Mouse (Mus musculus): Measurements from ENCODE around the gene 1110017D15Rik.
A peak's percentile ranks its signal among the peaks of the same experiment; 100 is the strongest.

Gene 1110017D15Rik

GRCm38 (mm10) chr4:41513714-41514113, 3.4 kb downstream of the 1110017D15Rik start:
- DNase-seq (ENCODE audit: low spot score in 2 of 2): no peak

GRCm38 (mm10) chr4:41513309-41513708, 3.8 kb downstream of the 1110017D15Rik start:
- no peak for DNase-seq (ENCODE audit: low spot score in 2 of 2)

- DNase-seq (ENCODE audit: low spot score in 2 of 2): no peak
Observed at GRCm38 (mm10) chr4:41507998-41508397, 9.1 kb downstream of the 1110017D15Rik start.

GRCm38 (mm10) chr4:41507326-41507924, 9.7 kb downstream of the 1110017D15Rik start:
- DNase-seq (ENCODE audit: low spot score in 2 of 2): no peak

GRCm38 (mm10) chr4:41506906-41507305, 10.2 kb downstream of the 1110017D15Rik start:
- peak; percentile 79 to 84 for DNase-seq (ENCODE audit: low spot score in 2 of 2)

- DNase-seq (ENCODE audit: low spot score in 2 of 2): peak in 1 of 2 experiments; percentile 60
Observed at GRCm38 (mm10) chr4:41506156-41506555, 11.0 kb downstream of the 1110017D15Rik start.

- DNase-seq (ENCODE audit: low spot score in 2 of 2): peak in 1 of 2 experiments; percentile 18
Observed at GRCm38 (mm10) chr4:41505131-41505551, 12.0 kb downstream of the 1110017D15Rik start.

- DNase-seq (ENCODE audit: low spot score in 2 of 2): no peak
Observed at GRCm38 (mm10) chr4:41504325-41504724, 12.8 kb downstream of the 1110017D15Rik start.

- DNase-seq (ENCODE audit: low spot score in 2 of 2): peak; percentile 92 to 93
Observed at GRCm38 (mm10) chr4:41502986-41503412, 14.1 kb downstream of the 1110017D15Rik start, which contains the start of gene AI464131. Gene AI464131 (minus strand): TSS chr4:41503076.

- peak in 1 of 2 experiments; percentile 5 for DNase-seq (ENCODE audit: low spot score in 2 of 2)
Observed at GRCm38 (mm10) chr4:41502171-41502940, 14.8 kb downstream of the 1110017D15Rik start.

GRCm38 (mm10) chr4:41500787-41501186, 16.3 kb downstream of the 1110017D15Rik start:
- DNase-seq (ENCODE audit: low spot score in 2 of 2): no peak

GRCm38 (mm10) chr4:41499619-41500018, 17.5 kb downstream of the 1110017D15Rik start:
- DNase-seq (ENCODE audit: low spot score in 2 of 2): no peak

- no peak for DNase-seq (ENCODE audit: low spot score in 2 of 2)
Observed at GRCm38 (mm10) chr4:41498921-41499391, 18.2 kb downstream of the 1110017D15Rik start.

- no peak for DNase-seq (ENCODE audit: low spot score in 2 of 2)
Observed at GRCm38 (mm10) chr4:41497995-41498845, 18.9 kb downstream of the 1110017D15Rik start.

GRCm38 (mm10) chr4:41497579-41497978, 19.6 kb downstream of the 1110017D15Rik start:
- no peak for DNase-seq (ENCODE audit: low spot score in 2 of 2)

- no peak for DNase-seq (ENCODE audit: low spot score in 2 of 2)
Observed at GRCm38 (mm10) chr4:41497046-41497445, 20.1 kb downstream of the 1110017D15Rik start.

- DNase-seq (ENCODE audit: low spot score in 2 of 2): peak; percentile 65 to 81
Observed at GRCm38 (mm10) chr4:41495850-41496249, 21.3 kb downstream of the 1110017D15Rik start.

- DNase-seq (ENCODE audit: low spot score in 2 of 2): no peak
Observed at GRCm38 (mm10) chr4:41495076-41495475, 22.1 kb downstream of the 1110017D15Rik start.

- no peak for DNase-seq (ENCODE audit: low spot score in 2 of 2)
Observed at GRCm38 (mm10) chr4:41494378-41494777, 22.8 kb downstream of the 1110017D15Rik start.

GRCm38 (mm10) chr4:41493464-41494116, 23.5 kb downstream of the 1110017D15Rik start:
- DNase-seq (ENCODE audit: low spot score in 2 of 2): no peak

GRCm38 (mm10) chr4:41492951-41493350, 24.2 kb downstream of the 1110017D15Rik start:
- no peak for DNase-seq (ENCODE audit: low spot score in 2 of 2)

Data from frontal cortex, postnatal 10 days (tissue).